Mouse (Mus musculus) kidney, embryonic 16.5 days (tissue): ENCODE data around the gene Nxn. TPM values are rescaled to one million over a fixed set of nuclear protein-coding genes. Genes with fewer than 3 reads are reported as not detected.

Source experiments
- polyA plus RNA-seq: library from polyadenylated mRNA; unstranded; fragments of >200 nt; fragmentation: Nextera tagmentation; extraction: Ambion mirVana; gene quantifications from 2 replicates; pipeline ENCODE4 v1.2.1, GENCODE M21; 2015

The Nxn gene
- polyA plus RNA-seq, 1 experiment from 2014 or later: 26.9 TPM

Other genes with a start within 250 kb of the Nxn start
- gene Vps53, start 219.5 kb downstream of the Nxn start, polyA plus RNA-seq: 46.2 and 46.9 TPM in 2 replicates
- 27.0 and 28.6 TPM in 2 replicates for gene Fam57a, start 219.5 kb downstream of the Nxn start, polyA plus RNA-seq
- 1.2 and 1.7 TPM in 2 replicates for gene Dbil5, start 181.5 kb downstream of the Nxn start, polyA plus RNA-seq
- gene Gemin4, start 181.5 kb downstream of the Nxn start, polyA plus RNA-seq: 33.1 and 36.7 TPM in 2 replicates
- gene Mrm3, start 155.4 kb downstream of the Nxn start, polyA plus RNA-seq: 28.7 and 29.1 TPM in 2 replicates
- gene Glod4, start 155.4 kb downstream of the Nxn start, polyA plus RNA-seq: 136 and 142 TPM in 2 replicates
- gene Timm22, start 7.8 kb upstream of the Nxn start, polyA plus RNA-seq: 106 and 112 TPM in 2 replicates
- gene Abr, start 223.2 kb upstream of the Nxn start, polyA plus RNA-seq: 40.4 and 41.0 TPM in 2 replicates